Mouse (Mus musculus) C2C12 (cell line): ENCODE measurements around the gene Zkscan1.

ENCODE experiments used
- CEBPB ChIP-seq: IDR thresholded peaks from one replicate; pipeline ENCODE4 v1.6.1; 2011; ENCODE audit warnings: low read depth, mild to moderate bottlenecking, control low read depth, moderate library complexity
- CTCF ChIP-seq: IDR thresholded peaks from one replicate; pipeline ENCODE4 v1.5.1; 2011; ENCODE audit not compliant: control insufficient read depth, insufficient read depth, insufficient read length
- FOSL1 ChIP-seq: IDR thresholded peaks from one replicate; pipeline ENCODE4 v1.8.0; 2011; ENCODE audit warnings: mild to moderate bottlenecking, low read length; ENCODE audit not compliant: poor library complexity, insufficient read depth, severe bottlenecking
- MAX ChIP-seq: IDR thresholded peaks from one replicate; pipeline ENCODE4 v1.6.1; 2011; ENCODE audit warnings: mild to moderate bottlenecking, control low read depth
- MYOD1 ChIP-seq: IDR thresholded peaks from one replicate; pipeline ENCODE4 v1.6.1; 2011; ENCODE audit warnings: low read depth; ENCODE audit not compliant: control insufficient read depth, insufficient read length
- MYOG ChIP-seq: IDR thresholded peaks from one replicate; pipeline ENCODE4 v1.6.1; 2011; ENCODE audit not compliant: control insufficient read depth, insufficient read length; ENCODE audit errors: extremely low read depth
- USF1 ChIP-seq: IDR thresholded peaks from one replicate; pipeline ENCODE4 v1.6.1; 2011; ENCODE audit warnings: low read depth, mild to moderate bottlenecking, control low read depth, moderate library complexity

DNA sequence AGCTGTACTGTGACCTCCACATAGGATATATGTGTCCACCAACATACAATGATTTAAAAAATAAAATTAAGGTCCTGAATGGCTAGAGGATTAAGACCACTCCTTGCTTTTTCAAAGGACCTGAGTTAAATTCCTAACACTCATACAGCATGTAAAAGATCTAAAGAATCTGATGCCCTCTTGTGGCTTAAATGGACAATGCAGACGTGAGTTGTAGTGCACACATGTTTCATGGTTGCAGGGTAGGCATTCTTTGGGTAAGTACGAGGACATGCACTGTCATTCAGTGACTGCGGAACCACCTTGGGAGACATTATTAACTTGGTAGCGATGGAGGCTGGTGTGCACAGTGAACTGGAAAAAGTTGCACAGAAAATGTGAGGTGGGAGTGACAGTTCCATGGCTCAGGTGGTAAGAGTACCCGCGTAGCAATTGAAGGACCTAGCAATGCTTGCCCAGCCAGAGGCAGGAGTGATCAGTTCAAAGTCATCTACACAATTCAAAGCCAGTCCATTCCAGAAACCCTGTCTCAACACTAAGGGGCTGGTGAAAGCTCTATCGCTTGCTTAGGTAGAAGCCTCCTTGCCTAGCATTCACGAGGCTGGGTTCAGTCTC, 53.2 kb downstream of the Zkscan1 start:
- TF ChIP-seq CTCF (no peak), USF1 (no peak), MYOD1 (no peak), MAX (no peak), CEBPB (no peak), FOSL1 (no peak), MYOG (no peak)
